Mouse (Mus musculus) retina, embryonic 14.5 days (tissue): ENCODE measurements around the gene Crnkl1.
"Not testable (repeated sequence)": the region's sequence is repeated elsewhere in the genome, so short reads cannot be mapped to it uniquely, and the experiment has no call there.

Experiments used
- DNase-seq: peaks from one replicate; pipeline ENCODE4 v3.0.0-alpha.2; 2015; ENCODE audit warnings: low spot score

Gene Crnkl1

DNA sequence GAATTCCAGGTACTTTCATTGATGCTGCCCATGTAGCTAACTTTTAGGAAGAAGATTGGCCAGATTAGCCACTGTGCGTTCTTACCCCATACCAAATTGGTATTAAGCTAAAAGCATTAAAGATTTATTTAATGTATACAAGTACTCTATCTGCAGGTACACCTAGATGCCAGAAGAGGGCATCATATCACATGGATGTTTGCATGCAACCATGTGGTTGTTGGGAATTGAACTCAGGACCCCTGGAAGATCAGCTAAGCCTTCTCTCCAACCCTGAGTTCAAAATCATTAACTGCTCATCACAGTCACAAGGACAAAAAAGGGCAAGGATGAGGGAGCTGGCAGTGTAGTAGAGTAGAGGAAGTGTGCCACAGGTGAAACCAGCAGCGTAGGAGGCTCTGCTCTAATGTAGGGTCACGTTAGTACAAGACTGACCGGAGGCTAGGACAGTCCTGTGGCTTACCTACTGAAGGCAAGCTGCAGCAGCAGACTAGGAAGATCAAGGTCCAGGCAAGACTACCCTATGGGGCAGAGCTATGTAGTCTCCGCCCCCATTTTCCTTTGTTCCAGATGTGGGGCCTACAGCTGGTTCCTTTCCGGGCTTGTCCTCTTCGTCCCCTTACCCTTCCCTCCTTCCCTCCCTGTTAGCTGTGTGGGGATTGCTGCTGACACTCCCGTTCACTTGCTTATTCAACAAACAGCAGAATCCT, 13.7 kb downstream of the Crnkl1 start:
- no peak for DNase-seq

GRCm38 (mm10) chr2:145905884-145906283, 28.9 kb downstream of the Crnkl1 start:
- not testable (repeated sequence) for DNase-seq

- no peak for DNase-seq
These were observed 29.7 kb downstream of the Crnkl1 start for GRCm38 (mm10) chr2:145905156-145905555.

- no peak for DNase-seq
These were observed 30.7 kb downstream of the Crnkl1 start for GRCm38 (mm10) chr2:145903983-145904616.

DNA sequence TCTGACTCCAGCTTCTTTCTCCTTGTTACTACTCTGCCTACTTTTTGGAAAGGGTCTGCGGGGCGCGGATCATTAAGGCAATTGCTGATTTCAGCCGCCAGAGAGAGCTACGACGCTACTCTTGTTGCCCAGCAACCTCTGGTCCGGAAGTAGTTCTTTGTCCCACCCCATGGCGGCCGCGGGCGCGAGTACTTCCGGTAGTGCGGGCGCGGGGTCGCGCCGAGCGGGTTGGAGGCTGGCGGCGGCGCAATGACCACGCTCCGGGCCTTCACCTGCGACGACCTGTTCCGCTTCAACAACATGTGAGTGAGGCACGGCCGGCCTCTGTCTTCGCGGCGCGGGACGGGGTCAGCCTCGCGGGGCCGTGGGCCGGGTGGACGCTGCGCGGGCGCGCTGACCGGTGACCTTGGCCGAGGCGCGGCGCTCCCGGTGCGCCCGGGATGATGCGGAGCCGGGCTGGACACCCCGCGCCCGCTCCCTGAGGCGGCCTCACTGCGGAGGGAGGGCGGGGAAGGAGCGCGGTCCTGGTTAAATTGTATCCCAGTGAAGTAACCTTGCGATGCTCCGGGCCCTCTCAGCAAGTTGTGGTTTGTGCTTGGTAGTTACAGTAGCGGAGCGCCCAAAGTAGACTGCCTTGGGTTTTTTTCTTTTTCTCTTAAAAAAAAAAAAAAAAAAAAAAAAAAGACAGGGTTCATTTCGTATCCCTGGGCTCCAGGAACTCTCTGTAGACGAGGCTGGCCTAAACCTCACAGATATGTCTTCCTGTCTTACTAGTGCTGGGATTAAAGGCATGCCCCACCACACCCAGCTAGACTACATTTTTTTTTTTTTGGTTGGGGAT, 31.5 kb downstream of the Crnkl1 start:
- peak; percentile 94 for DNase-seq

- DNase-seq: no peak
These were observed 33.0 kb downstream of the Crnkl1 start, which contains the start of gene Naa20 for GRCm38 (mm10) chr2:145901861-145902260. Gene Naa20, plus strand, starts transcription at chr2:145902099.

- not testable (repeated sequence) for DNase-seq
These were observed 34.5 kb downstream of the Crnkl1 start for GRCm38 (mm10) chr2:145900318-145900717.

- DNase-seq: peak; percentile 20
These were observed 36.7 kb downstream of the Crnkl1 start for GRCm38 (mm10) chr2:145898106-145898505.

DNA sequence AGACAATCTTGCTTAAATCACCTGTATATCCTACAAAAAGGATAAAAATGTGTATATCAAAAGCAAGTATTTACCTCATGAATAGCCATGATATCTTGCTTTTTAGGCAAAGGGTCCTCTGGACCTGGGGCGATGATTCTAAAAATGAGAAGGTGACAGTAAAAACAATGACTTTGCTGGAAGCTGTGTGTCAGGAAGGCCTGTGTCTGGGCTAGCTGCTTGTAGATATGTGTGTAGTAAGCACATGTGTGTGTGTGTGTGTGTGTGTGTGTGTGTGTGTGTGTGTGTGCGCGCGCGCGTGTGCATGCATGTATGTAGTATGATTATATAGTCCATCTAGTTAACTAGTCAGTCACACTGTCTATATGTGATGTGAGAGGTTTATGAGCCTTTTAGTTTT, 41.1 kb downstream of the Crnkl1 start:
- DNase-seq: no peak

DNA sequence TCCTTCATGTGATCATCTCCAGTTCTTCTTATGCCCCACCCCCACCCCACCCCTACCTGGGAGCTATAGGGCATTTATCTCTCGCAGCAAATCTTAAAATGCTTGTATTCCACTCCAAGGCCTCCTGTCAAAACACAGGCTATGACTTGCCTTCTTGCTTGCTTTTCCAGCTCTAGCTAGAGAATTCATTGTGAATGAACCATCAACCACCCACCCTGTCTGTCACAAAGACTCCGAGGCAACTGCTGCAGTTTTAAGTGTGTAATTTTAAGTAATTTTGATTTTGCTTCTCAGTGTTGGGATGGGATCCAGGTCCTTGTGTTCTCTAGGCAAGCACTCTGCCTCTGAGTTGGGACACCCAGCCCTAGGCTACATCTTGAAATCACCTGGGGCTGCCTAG, 44.2 kb downstream of the Crnkl1 start:
- no peak for DNase-seq

GRCm38 (mm10) chr2:145888766-145889480, 45.9 kb downstream of the Crnkl1 start:
- DNase-seq: no peak

- DNase-seq: no peak
These were observed 46.7 kb downstream of the Crnkl1 start for GRCm38 (mm10) chr2:145887937-145888765.

DNA sequence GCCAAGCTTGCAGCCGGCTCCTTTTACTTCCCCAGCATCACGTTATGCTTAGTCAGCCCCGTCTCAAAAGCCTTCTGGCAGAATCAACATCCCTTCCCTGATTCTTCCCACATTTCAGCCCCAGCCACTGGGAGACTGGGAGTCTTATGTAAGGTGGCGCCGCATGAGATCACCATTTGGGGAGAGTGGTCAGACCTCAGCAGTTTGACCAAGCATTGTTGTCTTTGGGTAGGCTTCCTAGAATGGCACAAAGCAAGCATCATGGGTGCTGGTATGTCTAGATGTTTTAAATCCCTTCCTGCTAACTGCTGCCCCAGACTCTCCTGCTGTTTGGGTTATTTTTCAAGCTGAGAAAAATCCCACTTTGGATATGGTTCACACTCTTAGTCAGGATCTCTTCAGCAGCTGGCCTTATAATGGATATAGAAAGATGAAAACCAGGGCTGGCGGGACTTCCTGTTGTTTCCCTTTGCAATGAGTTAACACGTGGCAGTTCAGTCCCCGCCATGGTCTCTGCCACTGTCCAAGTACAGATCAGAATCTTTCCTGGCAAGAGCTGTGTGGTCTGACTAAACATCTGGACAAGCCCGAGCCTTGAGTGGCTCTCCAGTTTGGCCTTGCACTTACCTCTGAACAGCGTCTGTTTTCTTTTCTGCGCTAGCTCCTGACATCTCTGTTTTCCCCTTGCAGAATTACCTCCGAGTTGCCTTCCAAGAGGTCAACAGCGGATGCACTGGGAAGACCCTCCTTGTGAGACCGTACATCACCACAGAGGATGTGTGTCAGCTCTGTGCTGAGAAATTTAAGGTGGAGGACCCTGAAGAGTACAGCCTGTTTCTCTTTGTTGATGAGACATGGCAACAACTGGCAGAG, 49.7 kb downstream of the Crnkl1 start:
- no peak for DNase-seq

DNA sequence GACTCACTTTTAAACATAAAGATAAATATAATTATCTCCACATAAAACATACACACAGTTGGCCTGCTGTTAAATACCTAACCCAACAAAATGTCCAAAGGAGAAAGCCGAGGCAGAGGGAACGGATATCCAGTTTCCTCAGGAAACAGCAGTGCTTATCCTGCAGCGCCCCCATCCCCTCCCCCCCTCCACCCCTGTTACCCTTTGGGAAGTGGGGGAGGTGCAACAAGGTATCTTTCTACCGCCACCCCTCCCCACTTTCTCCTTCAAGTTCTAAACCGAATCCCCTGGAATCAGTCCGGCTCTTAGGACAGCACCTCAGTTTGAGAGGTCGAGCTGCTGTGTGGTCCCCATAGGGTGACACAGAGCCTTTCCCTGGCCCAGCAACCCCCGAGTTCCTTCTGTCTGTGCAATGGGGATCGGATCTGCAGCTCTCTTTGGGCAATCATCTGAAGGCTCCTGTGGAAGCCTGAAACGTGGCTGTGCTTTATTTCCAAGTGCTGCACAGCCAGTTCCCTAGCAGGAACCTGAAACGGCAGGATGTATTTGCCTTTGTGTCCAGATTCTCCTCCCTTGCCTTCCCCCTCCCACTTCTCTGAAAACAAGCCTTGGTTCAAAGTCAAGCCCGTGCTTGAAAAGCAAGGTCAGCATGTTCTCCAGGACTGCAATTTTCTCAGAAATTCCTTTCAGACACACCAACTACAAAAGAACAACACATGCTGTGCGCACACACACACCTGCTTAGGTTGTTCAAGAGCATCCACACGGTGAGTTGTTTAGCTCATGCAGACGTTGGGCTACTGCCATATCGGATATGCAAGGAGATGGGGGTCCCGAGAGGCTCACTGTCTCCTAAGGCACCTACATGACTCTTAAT, 50.5 kb downstream of the Crnkl1 start:
- DNase-seq: no peak

DNA sequence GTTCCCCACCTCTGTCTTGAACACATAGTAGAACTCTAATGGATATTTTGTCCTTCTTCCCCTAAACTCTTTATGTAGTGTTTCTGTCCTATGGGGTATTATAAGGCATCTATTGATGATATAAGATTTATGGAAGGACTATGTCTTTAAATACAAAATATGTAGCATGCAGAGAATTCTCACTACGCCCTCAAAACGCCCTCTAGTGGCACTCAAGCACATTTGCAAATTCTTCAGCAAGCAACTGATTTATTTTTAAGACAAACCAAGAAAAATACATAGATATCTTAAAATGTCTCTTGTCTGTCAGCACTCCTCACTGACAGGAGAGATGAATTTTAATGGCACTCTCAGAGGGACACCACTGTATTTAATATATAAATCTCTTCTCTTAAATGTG, 52.4 kb downstream of the Crnkl1 start:
- DNase-seq: peak; percentile 64

- DNase-seq: no peak
These were observed 52.9 kb downstream of the Crnkl1 start for GRCm38 (mm10) chr2:145881932-145882331.

GRCm38 (mm10) chr2:145880887-145881747, 53.7 kb downstream of the Crnkl1 start:
- no peak for DNase-seq

GRCm38 (mm10) chr2:145877191-145877590, 57.6 kb downstream of the Crnkl1 start:
- no peak for DNase-seq
